Mouse (Mus musculus): ENCODE measurements around the gene Rapgef6. TPM values are rescaled to one million over a fixed set of nuclear protein-coding genes. Genes with fewer than 3 reads are reported as not detected.

Gene Rapgef6
- polyA plus RNA-seq, 1 experiment from 2014 or later, result 34.6 TPM

- 90% methylated on average over 1 of the region's 1 CpGs for whole genome bisulfite sequencing
- no peak overlapping the region for H3K4me3 ChIP-seq (replicated peaks)
- H3K27ac ChIP-seq, result no peak overlapping the region
- no peak for ATAC-seq (ENCODE audit: insufficient read depth, low FRiP score, low read depth)
- H3K4me2 ChIP-seq, result no peak overlapping the region
- no peak overlapping the region for H3K9ac ChIP-seq
- H3K36me3 ChIP-seq, result peaks cover 5% of the 10 kb centered on the region; the same call in 1 of the 2 replicates
- no peaks in the 10 kb centered on the region for H3K4me1 ChIP-seq
- no peaks in the 10 kb centered on the region for H3K27me3 ChIP-seq (replicated peaks)
- H3K9me3 ChIP-seq, result no peaks in the 10 kb centered on the region
These were observed 221.6 kb downstream of the Rapgef6 start for GRCm38 (mm10) chr11:54744231-54744630.

Small RNA genes lying within 50 kb of the gene (microRNA-seq; reads per million reads assigned to microRNA genes)
- not detected for gene Gm26116

Other genes starting within 250 kb of the Rapgef6 start
- gene Acsl6, start 219.0 kb upstream of the Rapgef6 start, polyA plus RNA-seq (2015; fragmentation: Nextera tagmentation; extraction: Ambion mirVana), result 2.2 and 2.7 TPM in 2 replicates
- not detected in 2 replicates for gene Meikin, start 152.2 kb upstream of the Rapgef6 start, polyA plus RNA-seq (2015; fragmentation: Nextera tagmentation; extraction: Ambion mirVana)
- 10.6 and 11.5 TPM in 2 replicates for gene Fnip1, start 84.6 kb upstream of the Rapgef6 start, polyA plus RNA-seq (2015; fragmentation: Nextera tagmentation; extraction: Ambion mirVana)